Mouse (Mus musculus) neural tube, embryonic 14.5 days (tissue): ENCODE data around the gene Ovca2. TPM values are rescaled to one million over a fixed set of nuclear protein-coding genes. Genes with fewer than 3 reads are reported as not detected.

Experiments used
- ATAC-seq: fragments of 200-750 bp; cut with Nextera tagmentation; 2 replicates; pipeline ENCODE4 v1.8.0; 2017; ENCODE audit warnings: low read depth, mild to moderate bottlenecking, moderate TSS enrichment, moderate library complexity
- H3K27ac ChIP-seq: fragments of 300-500 bp; sonication (generic); 2 replicates; pipeline ENCODE4 v1.5.1; 2014; ENCODE audit warnings: low read depth, mild to moderate bottlenecking, control low read depth, low read length, moderate library complexity, mixed read lengths
- H3K27me3 ChIP-seq: fragments of 300-500 bp; sonication (generic); 2 replicates; pipeline ENCODE4 v1.6.1; 2014; ENCODE audit warnings: low read length; ENCODE audit not compliant: control insufficient read depth, insufficient read depth
- H3K36me3 ChIP-seq: fragments of 300-500 bp; sonication (generic); 2 replicates; pipeline ENCODE4 v1.6.1; 2014; ENCODE audit warnings: low read length, mixed read lengths; ENCODE audit not compliant: control insufficient read depth, insufficient read depth
- H3K4me1 ChIP-seq: fragments of 300-500 bp; sonication (generic); 2 replicates; pipeline ENCODE4 v1.6.1; 2014; ENCODE audit warnings: low read length; ENCODE audit not compliant: control insufficient read depth, insufficient read depth
- H3K4me2 ChIP-seq: fragments of 300-500 bp; sonication (generic); 2 replicates; pipeline ENCODE4 v1.6.1; 2014; ENCODE audit warnings: mild to moderate bottlenecking, low read depth, low read length, control low read depth
- H3K4me3 ChIP-seq: fragments of 300-500 bp; sonication (generic); 2 replicates; pipeline ENCODE4 v1.5.1; 2014; ENCODE audit warnings: low read depth, low read length, control low read depth, mixed read lengths
- H3K9ac ChIP-seq: fragments of 300-500 bp; sonication (generic); replicated peaks from 2 replicates; pipeline ENCODE4 v1.6.1; 2014; ENCODE audit warnings: low read depth, mild to moderate bottlenecking, control low read depth, low read length, mixed read lengths
- H3K9me3 ChIP-seq: fragments of 300-500 bp; sonication (generic); 2 replicates; pipeline ENCODE4 v1.6.1; 2016; ENCODE audit warnings: low read length; ENCODE audit not compliant: control insufficient read depth
- WGBS: fragments of 180-500 bp; shearing (Covaris S2); extraction: QIAGEN DNeasy Blood & Tissue Kit; methylation state at CpG from one replicate; pipeline ENCODE4 v1.1.7; 2014; 5-methylcytosine and 5-hydroxymethylcytosine counted together
- microRNA counts: library from miRNA; unstranded; fragments of <30 nt; microRNA quantifications from one replicate; lab custom pipeline; 2016
- microRNA-seq: library from miRNA; unstranded; fragments of <30 nt; microRNA quantifications from one replicate; pipeline ENCODE4, GENCODE M21; 2016
- polyA plus RNA-seq: library from polyadenylated mRNA; unstranded; fragments of >200 nt; fragmentation: Nextera tagmentation; extraction: Ambion mirVana; gene quantifications from 2 replicates; pipeline ENCODE4 v1.2.1, GENCODE M21; 2014

Gene Ovca2
- polyA plus RNA-seq, 1 experiment from 2014 or later: 15.3 TPM

GRCm38 (mm10) chr11:75133951-75134350, 44.7 kb downstream of the Ovca2 start:
- 8% methylated on average over 2 of the region's 2 CpGs for WGBS
- no peak overlapping the region for H3K4me2 ChIP-seq

GRCm38 (mm10) chr11:75133391-75133790, 45.2 kb downstream of the Ovca2 start:
- Histone ChIP-seq H3K4me3 (no peak overlapping the region), H3K4me2 (no peak overlapping the region), H3K9ac (no peak overlapping the region), H3K4me1 (peaks cover 21% of the 10 kb centered on the region), H3K27ac (peak overlapping the region; percentile 62), H3K9me3 (no peaks in the 10 kb centered on the region), H3K36me3 (no peaks in the 10 kb centered on the region), H3K27me3 (no peaks in the 10 kb centered on the region)
- WGBS: 90% methylated on average over 5 of the region's 5 CpGs
- no peak for ATAC-seq

More at GRCm38 (mm10) chr11:75133951-75134350, 44.7 kb downstream of the Ovca2 start:
- no peaks in the 10 kb centered on the region for H3K27me3 ChIP-seq
- H3K4me1 ChIP-seq: peaks cover 23% of the 10 kb centered on the region
- no peak overlapping the region for H3K9ac ChIP-seq
- H3K4me3 ChIP-seq: no peak overlapping the region
- H3K9me3 ChIP-seq: no peaks in the 10 kb centered on the region
- peak; percentile 58; the same call in 1 of the 2 replicates for ATAC-seq
- no peaks in the 10 kb centered on the region for H3K36me3 ChIP-seq
- peak overlapping the region; percentile 62 for H3K27ac ChIP-seq

GRCm38 (mm10) chr11:75132278-75132677, 46.4 kb downstream of the Ovca2 start:
- H3K4me2 ChIP-seq: no peak overlapping the region
- H3K27ac ChIP-seq: peak overlapping the region; percentile 30; the same call in 1 of the 2 replicates
- H3K9ac ChIP-seq: no peak overlapping the region
- WGBS: 66% methylated on average over 5 of the region's 5 CpGs
- no peaks in the 10 kb centered on the region for H3K36me3 ChIP-seq
- no peak for ATAC-seq
- H3K4me1 ChIP-seq: peaks cover 21% of the 10 kb centered on the region
- H3K27me3 ChIP-seq: no peaks in the 10 kb centered on the region
- no peaks in the 10 kb centered on the region for H3K9me3 ChIP-seq
- no peak overlapping the region for H3K4me3 ChIP-seq

- Histone ChIP-seq H3K36me3 (no peaks in the 10 kb centered on the region), H3K4me2 (no peak overlapping the region), H3K27ac (no peak overlapping the region), H3K4me3 (no peak overlapping the region), H3K27me3 (no peaks in the 10 kb centered on the region), H3K9me3 (no peaks in the 10 kb centered on the region), H3K9ac (no peak overlapping the region), H3K4me1 (peaks cover 21% of the 10 kb centered on the region)
- ATAC-seq: no peak
- WGBS: 88% methylated on average over 4 of the region's 4 CpGs
Measured at GRCm38 (mm10) chr11:75131300-75131699, 47.3 kb downstream of the Ovca2 start.

GRCm38 (mm10) chr11:75129481-75129880, 49.2 kb downstream of the Ovca2 start:
- Histone ChIP-seq H3K4me3 (no peak overlapping the region), H3K27me3 (no peaks in the 10 kb centered on the region), H3K4me1 (peaks cover 19% of the 10 kb centered on the region), H3K27ac (no peak overlapping the region), H3K4me2 (no peak overlapping the region), H3K9ac (no peak overlapping the region), H3K9me3 (no peaks in the 10 kb centered on the region), H3K36me3 (no peaks in the 10 kb centered on the region)
- ATAC-seq: no peak
- WGBS: 95% methylated on average over 6 of the region's 6 CpGs

GRCm38 (mm10) chr11:75126384-75126783, 52.3 kb downstream of the Ovca2 start:
- no peak overlapping the region for H3K27ac ChIP-seq
- no peaks in the 10 kb centered on the region for H3K9me3 ChIP-seq
- no peaks in the 10 kb centered on the region for H3K4me1 ChIP-seq
- H3K36me3 ChIP-seq: no peaks in the 10 kb centered on the region
- no peaks in the 10 kb centered on the region for H3K27me3 ChIP-seq
- no peak overlapping the region for H3K4me2 ChIP-seq
- H3K9ac ChIP-seq: no peak overlapping the region
- H3K4me3 ChIP-seq: no peak overlapping the region
- ATAC-seq: no peak
- WGBS: 91% methylated on average over 3 of the region's 3 CpGs

MicroRNAs within 50 kb of the gene (microRNA counts, 519-probe panel; counts per million panel counts)
- microRNA mmu-miR-132 (lab: Ali Mortazavi, UCI) (5,066 counts per million, percentile 71 among the panel's probes with 10 or more counts), microRNA mmu-miR-212 (lab: Ali Mortazavi, UCI) (597 counts per million, percentile 0 among the panel's probes with 10 or more counts)

Small RNA genes lying within 50 kb of the gene (microRNA-seq; reads per million reads assigned to microRNA genes)
- gene Mir132: 647 reads per million, percentile 72 among the genes with 10 or more reads in this experiment
- 55.2 reads per million, percentile 36 among the genes with 10 or more reads in this experiment for gene Mir212

Other genes with a start within 250 kb of the Ovca2 start
- 0.33 and 2.6 TPM in 2 replicates for gene Hic1, start 9.3 kb downstream of the Ovca2 start, polyA plus RNA-seq
- gene Dph1, start 12.4 kb upstream of the Ovca2 start, polyA plus RNA-seq: 11.4 and 15.6 TPM in 2 replicates
- 12.7 and 16.0 TPM in 2 replicates for gene Rtn4rl1, start 14.9 kb upstream of the Ovca2 start, polyA plus RNA-seq
- 41.4 and 46.5 TPM in 2 replicates for gene Rpa1, start 169.5 kb upstream of the Ovca2 start, polyA plus RNA-seq
- gene Smyd4, start 169.6 kb upstream of the Ovca2 start, polyA plus RNA-seq: 15.3 and 17.7 TPM in 2 replicates
- 5.1 and 80.9 TPM in 2 replicates for gene Serpinf1, start 243.9 kb upstream of the Ovca2 start, polyA plus RNA-seq